Mouse (Mus musculus): ENCODE measurements around the gene Slc36a4. TPM values are rescaled to one million over a fixed set of nuclear protein-coding genes. Genes with fewer than 3 reads are reported as not detected.

The Slc36a4 gene
- total and polyA plus RNA-seq, 3 experiments = 6.6 to 9.2 (median 9.0) TPM

DNA sequence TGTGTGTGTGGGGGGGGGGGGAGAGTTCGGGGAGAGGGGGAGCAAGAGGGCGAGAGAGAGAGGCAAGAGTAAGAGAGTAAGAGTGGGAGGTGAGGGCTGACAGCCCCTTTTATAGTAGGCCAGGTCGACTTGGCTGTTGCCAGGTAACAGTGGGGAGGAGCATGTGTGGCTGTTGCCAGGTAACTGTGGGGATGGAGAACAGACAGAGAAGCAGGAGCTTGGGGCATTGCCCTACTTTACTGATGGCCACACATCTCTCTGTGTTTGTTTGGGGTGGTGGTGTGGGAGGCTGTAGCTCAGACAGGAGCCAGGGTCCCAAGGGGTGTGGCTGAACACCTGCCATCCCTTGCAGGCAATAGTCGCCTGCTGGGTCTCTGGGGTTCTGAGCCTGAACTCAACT lies 63.9 kb downstream of the Slc36a4 start:
- Histone ChIP-seq H3K4me3 (replicated peaks in 1 of 3; ENCODE audit: low read depth in 2 of 3, low read length in 2 of 3, poor library complexity in 1 of 3) (no peak overlapping the region), H3K4me2 (ENCODE audit: insufficient read depth, low read depth, poor library complexity, severe bottlenecking) (no peak overlapping the region), H3K27me3 (replicated peaks) (no peaks in the 10 kb centered on the region), H3K9me3 (replicated peaks; ENCODE audit: low read length) (no peaks in the 10 kb centered on the region), H3K9ac (ENCODE audit: insufficient read depth, low read depth) (no peak overlapping the region), H3K36me3 (replicated peaks in 1 of 2; ENCODE audit: control insufficient read depth in 1 of 2, insufficient read depth in 1 of 2, low read length in 1 of 2) (no peaks in the 10 kb centered on the region), H3K79me2 (replicated peaks; ENCODE audit: control insufficient read depth, extremely low read depth, insufficient read depth, poor library complexity, severe bottlenecking) (no peaks in the 10 kb centered on the region), H3K4me1 (ENCODE audit: control insufficient read depth in 1 of 2, insufficient read depth in 2 of 2) (peaks cover 0 to 3% of the 10 kb centered on the region in 2 experiments; a peak in 1 of 4 replicates), H3K27ac (ENCODE audit: insufficient read depth, low read depth) (no peak overlapping the region)
- in situ Hi-C loops (cut with MboI; ENCODE audit: low pct_ligation_motif_present, low pct_unique_long_range_greater_than_20kb, low sequenced_read_pairs) (no loop called here), dilution Hi-C loops (cut with MboI; ENCODE audit: extremely low pct_ligation_motif_present, extremely low pct_unique_long_range_greater_than_20kb, low sequenced_read_pairs) (no loop called here)
- DNase-seq (ENCODE audit: extremely low read depth) = no peak
- no peak for TF ChIP-seq ZKSCAN1 (IDR thresholded peaks at IDR 0.05; ENCODE audit: borderline replicate concordance, low read depth, low read length)
- no peak for TF ChIP-seq MYC (IDR thresholded peaks at IDR 0.05; ENCODE audit: low read depth, low read length)
- no peak for TF ChIP-seq NRF1 (IDR thresholded peaks at IDR 0.05; ENCODE audit: low read depth, low read length)
- no peak for TF ChIP-seq RCOR1 (conservative IDR thresholded peaks at IDR 0.05; ENCODE audit: low read depth, low read length)
- no peak for TF ChIP-seq ZC3H11A (IDR thresholded peaks at IDR 0.05; ENCODE audit: low read depth, low read length)
- no peak for TF ChIP-seq ZMIZ1 (IDR thresholded peaks at IDR 0.05; ENCODE audit: low read depth, low read length)
- TF ChIP-seq CHD1 (IDR thresholded peaks at IDR 0.05; ENCODE audit: low read depth, low read length) = no peak
- TF ChIP-seq TBP (conservative IDR thresholded peaks at IDR 0.05; ENCODE audit: low read depth, low read length) = no peak
- no peak for TF ChIP-seq CHD2 (IDR thresholded peaks at IDR 0.05; ENCODE audit: low read length)
- no peak for TF ChIP-seq PAX5 (IDR thresholded peaks at IDR 0.05; ENCODE audit: low read length)
- TF ChIP-seq POLR2AphosphoS2 (IDR thresholded peaks at IDR 0.05; ENCODE audit: low read depth, low read length) = no peak
- TF ChIP-seq KAT2A (IDR thresholded peaks at IDR 0.05; ENCODE audit: insufficient replicate concordance, low read length) = no peak
- no peak for TF ChIP-seq BHLHE40 (IDR thresholded peaks at IDR 0.05; ENCODE audit: low read depth, low read length)
- TF ChIP-seq MAX (IDR thresholded peaks at IDR 0.05; ENCODE audit: low read length) = no peak
- TF ChIP-seq EP300 (IDR thresholded peaks at IDR 0.05; ENCODE audit: low read length) = no peak
- no peak for TF ChIP-seq MAFK (IDR thresholded peaks at IDR 0.05; ENCODE audit: insufficient replicate concordance, low read length)
- TF ChIP-seq ETS1 (conservative IDR thresholded peaks at IDR 0.05; ENCODE audit: low read depth, low read length) = no peak

DNA sequence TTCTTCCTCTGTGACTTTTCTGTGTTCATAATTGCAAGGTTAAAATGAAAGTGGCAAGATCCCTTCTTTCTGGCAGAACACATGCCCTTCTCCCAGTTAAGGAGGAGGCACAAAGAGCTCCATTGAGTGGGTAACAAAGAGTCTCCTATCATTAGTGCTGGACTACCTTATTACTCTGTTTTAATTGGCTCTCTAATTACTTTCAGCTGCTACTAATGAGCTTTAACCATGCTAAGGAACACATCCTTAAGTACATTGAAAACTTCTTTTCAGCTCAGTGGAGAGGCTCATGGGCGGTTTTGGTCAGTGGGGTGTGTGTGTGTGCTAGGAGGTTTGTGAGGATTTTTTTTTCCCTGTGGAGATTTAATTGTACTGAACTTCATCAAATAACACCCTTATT lies 65.4 kb downstream of the Slc36a4 start:
- no peaks in the 10 kb centered on the region for H3K79me2 ChIP-seq (replicated peaks; ENCODE audit: control insufficient read depth, extremely low read depth, insufficient read depth, poor library complexity, severe bottlenecking)
- in situ Hi-C loops (cut with MboI; ENCODE audit: low pct_ligation_motif_present, low pct_unique_long_range_greater_than_20kb, low sequenced_read_pairs) (no loop called here), dilution Hi-C loops (cut with MboI; ENCODE audit: extremely low pct_ligation_motif_present, extremely low pct_unique_long_range_greater_than_20kb, low sequenced_read_pairs) (no loop called here)
- H3K27ac ChIP-seq (ENCODE audit: insufficient read depth, low read depth) = no peak overlapping the region
- H3K36me3 ChIP-seq (replicated peaks in 1 of 2; ENCODE audit: control insufficient read depth in 1 of 2, insufficient read depth in 1 of 2, low read length in 1 of 2) = no peaks in the 10 kb centered on the region
- no peak for DNase-seq (ENCODE audit: extremely low read depth)
- no peak overlapping the region for H3K4me2 ChIP-seq (ENCODE audit: insufficient read depth, low read depth, poor library complexity, severe bottlenecking)
- peaks cover 0 to 3% of the 10 kb centered on the region in 2 experiments; a peak in 1 of 4 replicates for H3K4me1 ChIP-seq (ENCODE audit: control insufficient read depth in 1 of 2, insufficient read depth in 2 of 2)
- TF ChIP-seq POLR2AphosphoS2 (IDR thresholded peaks at IDR 0.05; ENCODE audit: low read depth, low read length) (no peak), E2F4 (IDR thresholded peaks at IDR 0.05; ENCODE audit: insufficient replicate concordance, low read depth, low read length) (no peak), NELFE (IDR thresholded peaks at IDR 0.05; ENCODE audit: low read depth, low read length) (no peak), ZC3H11A (IDR thresholded peaks at IDR 0.05; ENCODE audit: low read depth, low read length) (no peak), USF1 (IDR thresholded peaks at IDR 0.05; ENCODE audit: low read depth, low read length) (no peak), NRF1 (IDR thresholded peaks at IDR 0.05; ENCODE audit: low read depth, low read length) (no peak), TBP (conservative IDR thresholded peaks at IDR 0.05; ENCODE audit: low read depth, low read length) (no peak), CHD2 (IDR thresholded peaks at IDR 0.05; ENCODE audit: low read length) (no peak)
- no peaks in the 10 kb centered on the region for H3K27me3 ChIP-seq (replicated peaks)
- H3K9ac ChIP-seq (ENCODE audit: insufficient read depth, low read depth) = no peak overlapping the region
- H3K9me3 ChIP-seq (replicated peaks; ENCODE audit: low read length) = no peaks in the 10 kb centered on the region
- no peak overlapping the region for H3K4me3 ChIP-seq (replicated peaks in 1 of 3; ENCODE audit: low read depth in 2 of 3, low read length in 2 of 3, poor library complexity in 1 of 3)

Data from CH12.LX (cell line).